Mouse (Mus musculus) embryonic facial prominence, embryonic 13.5 days (tissue): ENCODE results near the gene 4931422A03Rik. TPM values are rescaled to one million over a fixed set of nuclear protein-coding genes. Genes with fewer than 3 reads are reported as not detected.
A peak's percentile ranks its signal among the peaks of the same experiment; 100 is the strongest.

Experiments used
- ATAC-seq: fragments of 200-750 bp; cut with Nextera tagmentation; 2 replicates; pipeline ENCODE4 v1.8.0; 2017; ENCODE audit warnings: low read depth; ENCODE audit not compliant: insufficient number of reproducible peaks, insufficient read depth, low FRiP score, low TSS enrichment
- H3K27ac ChIP-seq: fragments of 300-500 bp; sonication (generic); 2 replicates; pipeline ENCODE4 v1.5.1; 2015; ENCODE audit warnings: moderate library complexity, mild to moderate bottlenecking, inconsistent platforms
- H3K27me3 ChIP-seq: fragments of 300-500 bp; sonication (generic); 2 replicates; pipeline ENCODE4 v1.6.1; 2015; ENCODE audit warnings: mild to moderate bottlenecking, inconsistent platforms
- H3K36me3 ChIP-seq: fragments of 300-500 bp; sonication (generic); 2 replicates; pipeline ENCODE4 v1.6.1; 2015; ENCODE audit warnings: mild to moderate bottlenecking, inconsistent platforms
- H3K4me1 ChIP-seq: fragments of 300-500 bp; sonication (generic); 2 replicates; pipeline ENCODE4 v1.6.1; 2015; ENCODE audit warnings: inconsistent platforms
- H3K4me2 ChIP-seq: fragments of 300-500 bp; sonication (generic); 2 replicates; pipeline ENCODE4 v1.6.1; 2015; ENCODE audit warnings: moderate library complexity, mild to moderate bottlenecking, inconsistent platforms
- H3K4me3 ChIP-seq: fragments of 300-500 bp; sonication (generic); 2 replicates; pipeline ENCODE4 v1.5.1; 2015; ENCODE audit warnings: mild to moderate bottlenecking, inconsistent platforms
- H3K9ac ChIP-seq: fragments of 300-500 bp; sonication (generic); 2 replicates; pipeline ENCODE4 v1.6.1; 2015; ENCODE audit warnings: mild to moderate bottlenecking, inconsistent platforms
- H3K9me3 ChIP-seq: fragments of 300-500 bp; sonication (generic); 2 replicates; pipeline ENCODE4 v1.6.1; 2016; ENCODE audit warnings: inconsistent platforms
- WGBS: fragments of 180-500 bp; shearing (Covaris S2); methylation state at CpG from one replicate; pipeline ENCODE4 v1.1.7; 2015; ENCODE audit warnings: mixed read lengths; 5-methylcytosine and 5-hydroxymethylcytosine counted together
- polyA plus RNA-seq: library from polyadenylated mRNA; unstranded; fragments of >200 nt; fragmentation: Nextera tagmentation; extraction: Ambion mirVana; gene quantifications from 2 replicates; pipeline ENCODE4 v1.2.1, GENCODE M21; 2015

The 4931422A03Rik gene
- polyA plus RNA-seq, 1 experiment from 2014 or later, result 3.1 TPM

- Histone ChIP-seq H3K9ac (no peak overlapping the region), H3K4me1 (no peaks in the 10 kb centered on the region), H3K36me3 (peaks cover 37% of the 10 kb centered on the region), H3K27ac (no peak overlapping the region), H3K4me3 (no peak overlapping the region), H3K4me2 (no peak overlapping the region), H3K27me3 (no peaks in the 10 kb centered on the region), H3K9me3 (no peaks in the 10 kb centered on the region)
- WGBS, result 36% methylated on average over 5 of the region's 5 CpGs
- ATAC-seq, result no peak
These were observed 15.7 kb upstream of the 4931422A03Rik start for GRCm38 (mm10) chr2:104043624-104044478.

DNA sequence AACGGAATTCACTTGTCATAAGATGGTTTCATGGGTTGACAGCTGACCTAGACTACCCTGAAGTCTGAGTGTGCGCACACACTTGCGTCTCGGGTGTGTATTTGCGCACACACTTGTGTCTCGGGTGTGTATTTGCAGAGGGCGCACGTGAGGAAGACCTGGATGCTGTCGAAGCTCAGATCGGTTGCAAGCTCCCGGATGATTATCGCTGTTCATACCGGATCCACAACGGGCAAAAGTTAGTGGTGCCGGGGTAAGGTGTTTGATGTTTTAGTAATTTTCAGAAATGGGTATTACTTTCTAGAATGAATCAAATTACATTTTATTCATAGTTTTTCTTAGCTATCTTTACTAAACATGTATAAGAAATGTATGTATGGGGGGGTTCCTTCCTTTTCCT lies 14.6 kb upstream of the 4931422A03Rik start:
- no peaks in the 10 kb centered on the region for H3K9me3 ChIP-seq
- H3K36me3 ChIP-seq, result peaks cover 32% of the 10 kb centered on the region
- H3K9ac ChIP-seq, result no peak overlapping the region
- ATAC-seq, result no peak
- H3K4me3 ChIP-seq, result no peak overlapping the region
- no peak overlapping the region for H3K4me2 ChIP-seq
- H3K27ac ChIP-seq, result no peak overlapping the region
- H3K4me1 ChIP-seq, result no peaks in the 10 kb centered on the region
- H3K27me3 ChIP-seq, result no peaks in the 10 kb centered on the region
- WGBS, result 93% methylated on average over 15 of the region's 15 CpGs

GRCm38 (mm10) chr2:104041632-104042031 lies 13.5 kb upstream of the 4931422A03Rik start:
- ATAC-seq, result no peak
- H3K4me2 ChIP-seq, result no peak overlapping the region
- 82% methylated on average over 5 of the region's 5 CpGs for WGBS
- no peaks in the 10 kb centered on the region for H3K9me3 ChIP-seq
- H3K9ac ChIP-seq, result no peak overlapping the region
- no peaks in the 10 kb centered on the region for H3K4me1 ChIP-seq
- no peak overlapping the region for H3K27ac ChIP-seq
- H3K4me3 ChIP-seq, result no peak overlapping the region
- peaks cover 38% of the 10 kb centered on the region for H3K36me3 ChIP-seq
- H3K27me3 ChIP-seq, result no peaks in the 10 kb centered on the region

- H3K4me3 ChIP-seq, result no peak overlapping the region
- no peak overlapping the region for H3K9ac ChIP-seq
- WGBS, result 61% methylated on average over 2 of the region's 2 CpGs
- no peaks in the 10 kb centered on the region for H3K9me3 ChIP-seq
- H3K27ac ChIP-seq, result no peak overlapping the region
- H3K36me3 ChIP-seq, result peaks cover 38% of the 10 kb centered on the region
- H3K27me3 ChIP-seq, result no peaks in the 10 kb centered on the region
- no peak overlapping the region for H3K4me2 ChIP-seq
- H3K4me1 ChIP-seq, result no peaks in the 10 kb centered on the region
- ATAC-seq, result no peak
These were observed 10.1 kb upstream of the 4931422A03Rik start for GRCm38 (mm10) chr2:104038236-104038635.

- ATAC-seq, result no peak
- no peak overlapping the region for H3K4me3 ChIP-seq
- H3K4me1 ChIP-seq, result no peaks in the 10 kb centered on the region
- H3K9ac ChIP-seq, result no peak overlapping the region
- H3K36me3 ChIP-seq, result peaks cover 47% of the 10 kb centered on the region
- H3K27me3 ChIP-seq, result no peaks in the 10 kb centered on the region
- 88% methylated on average over 3 of the region's 3 CpGs for whole genome bisulfite sequencing
- no peak overlapping the region for H3K27ac ChIP-seq
- H3K9me3 ChIP-seq, result no peaks in the 10 kb centered on the region
- no peak overlapping the region for H3K4me2 ChIP-seq
These were observed 8.2 kb upstream of the 4931422A03Rik start for GRCm38 (mm10) chr2:104036316-104036715.

- Histone ChIP-seq H3K4me1 (no peaks in the 10 kb centered on the region; the same call in 1 of the 2 replicates), H3K4me2 (no peak overlapping the region), H3K27me3 (no peaks in the 10 kb centered on the region), H3K9me3 (no peaks in the 10 kb centered on the region), H3K4me3 (no peak overlapping the region), H3K36me3 (peaks cover 45% of the 10 kb centered on the region), H3K9ac (no peak overlapping the region), H3K27ac (no peak overlapping the region)
- 90% methylated on average over 6 of the region's 6 CpGs for WGBS
- no peak for ATAC-seq
These were observed 7.4 kb upstream of the 4931422A03Rik start for GRCm38 (mm10) chr2:104035595-104035994.

- 30% methylated on average over 3 of the region's 3 CpGs for WGBS
- Histone ChIP-seq H3K4me1 (peaks cover under 1% of the 10 kb centered on the region), H3K36me3 (peaks cover 40% of the 10 kb centered on the region)
These were observed 6.8 kb upstream of the 4931422A03Rik start for GRCm38 (mm10) chr2:104034832-104035472.

GRCm38 (mm10) chr2:104032056-104032455 lies 3.9 kb upstream of the 4931422A03Rik start:
- Histone ChIP-seq H3K4me2 (no peak overlapping the region), H3K27ac (no peak overlapping the region), H3K27me3 (no peaks in the 10 kb centered on the region), H3K4me3 (no peak overlapping the region), H3K36me3 (peaks cover 25% of the 10 kb centered on the region), H3K9me3 (no peaks in the 10 kb centered on the region), H3K9ac (no peak overlapping the region), H3K4me1 (peaks cover 14% of the 10 kb centered on the region)
- WGBS, result 86% methylated on average over 3 of the region's 3 CpGs
- ATAC-seq, result no peak

More at GRCm38 (mm10) chr2:104034832-104035472, 6.8 kb upstream of the 4931422A03Rik start:
- H3K27me3 ChIP-seq, result no peaks in the 10 kb centered on the region
- H3K4me3 ChIP-seq, result no peak overlapping the region
- no peak overlapping the region for H3K9ac ChIP-seq
- no peaks in the 10 kb centered on the region for H3K9me3 ChIP-seq
- H3K4me2 ChIP-seq, result no peak overlapping the region
- H3K27ac ChIP-seq, result no peak overlapping the region
- no peak for ATAC-seq

DNA sequence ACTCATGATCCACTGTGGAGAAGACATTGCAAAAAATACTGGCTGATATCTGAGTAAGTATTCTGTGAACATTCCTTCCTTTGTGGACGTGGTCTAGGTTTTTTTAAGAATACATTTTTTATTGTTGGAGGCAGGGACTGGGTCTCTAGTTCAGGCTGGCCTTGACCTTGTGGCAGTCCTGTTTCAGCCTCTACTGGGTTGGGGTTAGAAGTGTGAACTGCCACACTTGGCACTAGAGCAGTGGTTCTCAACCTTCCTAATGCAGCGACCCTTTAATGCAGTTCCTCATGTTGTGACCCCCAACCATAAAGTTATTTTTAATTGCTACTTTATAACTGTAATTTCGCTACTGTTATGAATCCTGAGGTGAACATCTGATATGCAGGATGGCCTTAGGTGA lies 2.2 kb upstream of the 4931422A03Rik start:
- H3K36me3 ChIP-seq, result peaks cover 12% of the 10 kb centered on the region
- no peak overlapping the region for H3K9ac ChIP-seq
- no peak overlapping the region for H3K27ac ChIP-seq
- WGBS, result 86% methylated on average over 3 of the region's 3 CpGs
- no peak overlapping the region for H3K4me3 ChIP-seq
- H3K9me3 ChIP-seq, result no peaks in the 10 kb centered on the region
- no peaks in the 10 kb centered on the region for H3K27me3 ChIP-seq
- peaks cover 14% of the 10 kb centered on the region for H3K4me1 ChIP-seq
- no peak for ATAC-seq
- no peak overlapping the region for H3K4me2 ChIP-seq

DNA sequence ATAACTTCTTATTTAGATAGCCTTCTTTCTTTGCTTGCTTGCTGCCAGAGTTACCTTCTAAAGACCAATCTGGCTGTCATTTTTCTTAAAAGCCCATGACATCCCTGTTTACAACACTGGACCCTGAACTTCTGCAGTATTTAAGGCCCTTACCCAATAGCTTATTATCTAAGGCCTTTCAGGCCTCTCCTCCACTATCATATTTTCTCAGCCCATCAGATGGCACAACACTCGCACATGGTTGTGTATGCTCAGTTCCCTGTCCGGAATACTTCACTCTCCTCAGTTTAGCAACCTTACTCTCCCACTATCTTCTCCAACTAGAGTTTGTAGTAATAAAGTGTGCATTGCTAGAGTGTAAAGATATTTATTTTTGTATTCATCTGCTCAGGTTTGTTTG lies 913 bp upstream of the 4931422A03Rik start:
- ATAC-seq, result no peak
- Histone ChIP-seq H3K36me3 (peaks cover 10% of the 10 kb centered on the region), H3K9me3 (no peaks in the 10 kb centered on the region), H3K4me3 (peak overlapping the region; percentile 98), H3K27me3 (no peaks in the 10 kb centered on the region), H3K27ac (no peak overlapping the region), H3K4me1 (peaks cover 14% of the 10 kb centered on the region), H3K9ac (peak overlapping the region; percentile 98; the same call in 1 of the 2 replicates), H3K4me2 (peak overlapping the region; percentile 70)
- WGBS, result 79% methylated on average over 2 of the region's 2 CpGs

DNA sequence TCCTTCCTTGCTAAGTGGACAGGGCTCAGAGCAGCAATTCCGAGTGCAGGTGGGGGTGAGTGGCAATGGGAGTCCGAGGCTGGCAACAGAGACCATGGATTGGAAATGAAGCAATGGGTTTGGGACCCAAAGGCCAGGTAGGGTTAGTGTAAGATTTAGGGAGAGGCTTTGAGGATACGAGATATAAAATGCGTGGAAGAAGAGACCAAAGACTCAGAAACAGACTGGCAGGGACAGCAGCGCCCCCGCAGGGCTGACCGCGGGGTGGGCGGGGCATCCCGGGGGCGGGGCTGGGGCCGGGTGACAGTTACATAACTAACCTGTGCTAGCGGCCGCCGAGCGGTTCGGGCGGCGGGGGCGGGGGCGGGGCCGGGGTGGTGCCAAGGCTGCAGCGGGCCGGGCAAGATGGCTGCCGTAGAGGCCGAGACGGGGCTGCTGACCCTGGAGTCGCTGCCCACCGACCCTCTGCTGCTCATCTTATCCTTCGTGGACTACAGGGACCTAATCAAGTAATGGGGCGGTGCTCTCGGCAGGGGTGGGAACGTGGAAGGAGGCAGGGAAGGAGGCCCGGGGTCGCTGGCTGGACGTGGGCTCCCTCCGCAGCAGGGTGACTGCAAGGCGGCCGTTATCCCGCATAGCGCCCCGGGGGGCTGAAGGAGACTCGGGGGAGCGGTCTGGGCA lies 563 bp downstream of the 4931422A03Rik start, which contains the start of gene Fbxo3:
Fbxo3 (plus strand) TSS at position 264 of the 681 bp plus-strand sequence.
- Histone ChIP-seq H3K4me1 (peaks cover 14% of the 10 kb centered on the region), H3K27me3 (no peaks in the 10 kb centered on the region), H3K4me3 (peak within 1 kb of the TSS; percentile 98), H3K27ac (peak within 1 kb of the TSS; percentile 39; the same call in 1 of the 2 replicates), H3K36me3 (peaks cover 9% of the 10 kb centered on the region), H3K4me2 (peak within 1 kb of the TSS; percentile 70), H3K9ac (peak within 1 kb of the TSS; percentile 98), H3K9me3 (no peaks in the 10 kb centered on the region)
- peak; percentile 87 for ATAC-seq
- under 1% methylated on average over 43 of the region's 44 CpGs for WGBS
